Mouse (Mus musculus) thymus, adult 2 months (tissue): ENCODE results near the gene Fndc4.

ENCODE experiments used
- CTCF ChIP-seq: fragments of 200-500 bp; IDR thresholded peaks from 2 replicates; pipeline ENCODE4 v1.5.1; 2012; ENCODE audit warnings: mild to moderate bottlenecking, control low read depth, low read length, moderate library complexity, borderline replicate concordance; ENCODE audit not compliant: control insufficient read depth, poor library complexity, insufficient read depth; ENCODE audit errors: extremely low read depth
- POLR2A ChIP-seq: fragments of 200-500 bp; IDR thresholded peaks from 2 replicates; pipeline ENCODE4 v1.6.1; 2012; ENCODE audit warnings: mild to moderate bottlenecking, low read length, control low read depth, moderate library complexity; ENCODE audit not compliant: control insufficient read depth, poor library complexity, insufficient read depth; ENCODE audit errors: extremely low read depth

DNA sequence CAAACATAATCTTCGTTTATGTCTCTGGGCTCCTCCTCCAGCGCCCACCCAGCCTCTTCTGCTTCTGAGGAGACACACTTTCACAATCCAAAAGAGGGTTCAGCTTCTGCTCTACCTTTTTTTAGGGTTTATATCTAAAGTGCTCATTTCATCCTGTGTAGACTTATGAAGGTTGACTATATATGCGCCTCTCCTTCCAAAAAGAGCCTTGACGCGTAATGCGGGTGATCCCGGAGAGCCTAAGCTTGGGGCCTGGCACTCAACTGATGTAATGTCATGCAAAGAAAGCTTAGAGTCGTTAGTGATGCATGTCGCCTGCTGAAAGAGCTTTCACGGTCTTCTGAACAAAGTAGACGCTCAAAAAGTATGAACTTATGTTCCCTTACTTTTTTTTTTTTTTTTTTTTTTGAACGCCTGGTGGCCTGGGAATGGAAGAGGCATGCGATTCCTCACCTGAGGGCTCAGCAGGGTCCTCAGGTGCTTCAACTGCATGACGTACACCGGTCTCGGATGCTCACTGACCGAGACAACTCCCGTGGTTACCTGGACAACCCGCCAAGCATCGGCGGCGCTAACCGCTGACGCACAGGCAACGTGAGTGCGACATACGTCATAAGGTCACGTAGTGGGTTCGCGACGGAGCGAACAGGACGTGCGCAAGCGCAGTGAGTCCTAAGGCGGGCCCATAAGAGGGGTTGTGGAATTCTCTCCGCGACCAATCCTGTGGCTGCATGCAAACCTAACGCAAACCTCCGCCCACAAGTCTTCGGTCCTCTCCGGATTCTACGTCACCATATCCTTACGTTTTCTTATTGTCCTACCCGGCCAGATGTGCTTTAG is 5.1 kb downstream of the Fndc4 start, which contains the start of gene Ift172:
- TF ChIP-seq POLR2A (peak; percentile 37; the same call in 1 of the 2 replicates), CTCF (peak; percentile 65; the same call in 1 of the 2 replicates)
